Mouse (Mus musculus) ES-CJ7 (cell line): Measurements from ENCODE around the gene Aatk.

Source experiments
- DNase-seq: peaks from one replicate; pipeline ENCODE4 v3.0.0; 2011; ENCODE audit warnings: low read depth, low spot score

Gene Aatk

GRCm38 (mm10) chr11:120026941-120027340 lies 20.0 kb downstream of the Aatk start:
- no peak for DNase-seq

- DNase-seq: peak; percentile 32
Measured at GRCm38 (mm10) chr11:120022841-120023240, 24.1 kb downstream of the Aatk start.

DNA sequence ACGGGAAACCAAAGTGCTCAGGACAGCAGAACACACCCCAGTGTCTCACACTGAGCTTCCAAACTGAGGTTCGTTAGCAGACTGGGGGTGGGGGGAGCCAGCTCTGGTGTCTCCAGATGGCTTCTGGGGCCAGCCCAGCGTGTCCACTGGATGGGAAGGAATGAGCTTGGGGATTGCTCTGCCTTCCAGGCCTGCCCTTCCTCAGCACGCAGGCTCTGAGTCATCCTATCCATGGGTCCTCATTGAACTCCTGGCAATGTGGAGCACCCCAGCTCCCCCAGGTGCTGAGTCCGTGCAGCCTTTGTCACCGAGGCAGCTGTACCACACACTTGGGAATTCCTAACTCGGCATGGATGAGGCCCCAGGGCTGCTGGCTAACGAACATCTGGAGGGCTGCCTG lies 24.8 kb downstream of the Aatk start:
- DNase-seq: no peak

- DNase-seq: no peak
Measured at GRCm38 (mm10) chr11:120021367-120021766, 25.6 kb downstream of the Aatk start.

- no peak for DNase-seq
Measured at GRCm38 (mm10) chr11:120019542-120020440, 27.2 kb downstream of the Aatk start.

GRCm38 (mm10) chr11:120017011-120017410 lies 30.0 kb downstream of the Aatk start:
- DNase-seq: no peak

DNA sequence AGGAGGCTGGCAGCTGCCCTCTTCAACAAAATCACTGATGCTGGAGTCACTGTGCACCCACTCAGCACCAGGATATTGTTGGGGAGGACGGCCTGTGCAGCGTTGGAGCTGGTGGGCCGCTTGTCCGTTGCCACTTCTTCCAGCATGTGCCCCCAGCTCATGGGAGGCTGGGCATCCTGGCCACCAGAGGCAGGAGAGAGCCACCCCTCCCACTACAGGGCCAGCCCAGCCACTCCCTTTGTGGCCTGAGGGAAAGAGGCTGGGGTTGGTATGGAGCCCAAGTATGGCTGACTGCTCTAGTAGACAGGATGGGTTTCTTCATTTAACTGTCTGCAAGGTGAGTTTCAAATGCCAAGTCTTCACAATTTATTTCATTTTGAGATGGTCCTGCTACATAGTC lies 32.2 kb downstream of the Aatk start:
- no peak for DNase-seq

- peak; percentile 93 for DNase-seq
Measured at GRCm38 (mm10) chr11:120013174-120013711, 33.7 kb downstream of the Aatk start.

- no peak for DNase-seq
Measured at GRCm38 (mm10) chr11:120012702-120013101, 34.3 kb downstream of the Aatk start.

DNA sequence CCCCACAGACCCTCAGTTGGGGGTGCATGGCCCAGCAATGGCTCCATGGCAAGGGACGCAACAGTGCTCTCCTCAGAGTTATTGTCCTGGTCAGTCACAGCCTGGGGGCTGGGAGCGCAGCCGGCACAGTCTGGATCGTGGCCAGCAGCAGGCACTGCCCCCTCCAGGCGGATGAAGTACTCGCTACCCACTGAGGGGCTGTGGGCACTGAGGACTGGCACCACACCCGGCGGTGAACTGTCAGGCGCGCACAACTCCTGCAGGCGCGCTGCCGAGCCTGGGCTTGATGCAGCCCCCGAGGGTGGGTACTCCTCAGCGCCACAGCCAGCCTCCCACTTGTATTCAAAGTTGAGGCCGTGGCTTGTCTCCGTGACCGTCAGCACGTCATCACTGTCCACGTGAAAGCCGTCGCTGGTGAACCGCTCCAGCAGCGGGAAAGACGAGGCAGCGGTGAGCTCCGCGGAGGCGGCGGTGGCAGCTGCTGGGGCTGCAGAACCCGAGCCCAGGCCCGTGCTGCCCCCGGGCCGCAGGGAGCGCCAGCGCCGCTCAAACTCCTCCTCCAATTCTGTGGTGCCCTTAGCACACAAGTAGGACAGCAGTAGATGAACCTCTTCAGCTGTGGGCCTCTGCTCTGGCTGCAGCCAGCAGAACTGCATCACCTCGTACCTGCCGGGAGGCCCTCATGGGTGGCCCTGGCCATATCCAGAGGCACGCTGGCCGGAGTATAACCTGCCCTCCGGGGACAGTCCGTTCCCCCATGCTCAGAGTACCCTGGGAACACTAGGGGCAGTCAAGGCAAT lies 35.0 kb downstream of the Aatk start:
- DNase-seq: no peak

DNA sequence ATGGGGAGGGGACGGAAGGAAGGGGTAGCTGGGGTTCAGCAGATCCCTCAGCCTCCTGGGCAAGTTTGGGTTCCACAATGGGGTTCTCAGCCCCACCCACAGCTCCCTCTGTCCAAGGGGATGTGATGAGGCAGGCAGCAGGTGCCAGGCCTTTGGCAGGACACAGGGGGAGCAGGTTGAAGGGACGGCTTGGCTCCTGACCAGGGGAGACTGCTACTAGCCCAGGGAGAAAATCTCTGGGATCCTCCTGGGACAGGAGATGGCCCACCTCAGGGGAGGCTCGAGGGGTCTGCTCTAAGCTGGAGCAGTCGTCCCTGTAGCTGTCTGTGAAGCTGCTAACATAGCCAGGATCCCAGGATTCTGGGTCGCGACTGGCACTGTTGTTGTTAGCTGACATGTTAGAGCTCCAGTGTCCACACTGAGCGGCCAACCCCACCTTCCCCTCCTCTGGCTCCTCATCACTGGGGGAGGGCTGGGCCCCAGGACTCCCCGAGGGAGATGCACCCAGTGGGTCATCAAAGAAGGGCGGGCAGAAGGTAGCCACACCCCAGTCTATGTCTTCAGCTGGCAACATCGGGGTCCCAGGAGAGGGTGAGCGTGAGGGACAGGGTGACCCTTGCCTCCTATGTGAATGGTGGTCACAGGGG lies 35.7 kb downstream of the Aatk start:
- no peak for DNase-seq

- DNase-seq: no peak
Measured at GRCm38 (mm10) chr11:120009937-120010336, 37.0 kb downstream of the Aatk start.

- no peak for DNase-seq
Measured at GRCm38 (mm10) chr11:120008956-120009355, 38.0 kb downstream of the Aatk start.

- DNase-seq: no peak
Measured at GRCm38 (mm10) chr11:120008501-120008900, 38.5 kb downstream of the Aatk start.

GRCm38 (mm10) chr11:120007496-120008080 lies 39.4 kb downstream of the Aatk start:
- no peak for DNase-seq

DNA sequence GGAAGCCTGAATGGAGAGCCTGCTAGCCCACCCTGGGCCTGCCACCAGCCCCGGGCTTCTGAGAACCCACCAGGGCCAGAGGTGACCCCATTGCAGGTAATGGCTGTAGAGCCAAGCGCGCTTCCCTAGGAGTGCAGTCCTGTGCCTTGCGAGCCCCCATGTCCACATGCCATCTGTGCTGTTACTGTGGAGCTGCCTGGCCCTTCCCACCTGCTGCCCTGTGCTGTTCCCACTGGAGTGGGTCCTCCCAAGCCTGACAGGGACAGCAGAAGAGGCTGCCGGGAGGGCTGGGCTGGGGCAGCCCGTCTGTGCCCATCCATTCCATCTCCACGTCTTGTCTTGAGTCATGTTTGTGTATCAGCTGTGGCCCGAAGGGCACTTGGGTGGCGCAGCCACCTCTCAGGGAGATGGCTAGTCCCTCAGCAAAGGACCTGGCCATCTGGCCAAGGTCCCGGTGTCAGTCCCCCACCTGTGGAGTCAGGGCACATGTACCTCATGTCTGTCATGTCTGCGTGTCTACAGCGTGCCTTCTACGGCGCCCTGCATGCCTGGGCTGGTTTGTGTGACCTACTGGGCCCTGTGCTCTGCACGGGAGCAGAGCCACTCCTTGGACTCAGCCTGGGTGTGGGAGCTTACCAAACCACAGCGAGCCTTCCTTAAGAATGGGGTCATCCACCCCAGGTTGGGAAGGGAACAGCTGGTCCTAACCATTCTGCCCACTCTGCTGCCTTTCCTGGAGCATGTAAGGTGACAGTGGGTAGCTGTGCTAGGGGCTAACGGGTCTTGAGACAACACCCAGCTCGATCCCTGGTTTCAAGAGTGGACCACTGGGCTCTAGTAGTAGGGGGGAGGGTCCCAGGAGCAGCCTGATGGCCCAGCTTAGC lies 41.3 kb downstream of the Aatk start:
- no peak for DNase-seq

DNA sequence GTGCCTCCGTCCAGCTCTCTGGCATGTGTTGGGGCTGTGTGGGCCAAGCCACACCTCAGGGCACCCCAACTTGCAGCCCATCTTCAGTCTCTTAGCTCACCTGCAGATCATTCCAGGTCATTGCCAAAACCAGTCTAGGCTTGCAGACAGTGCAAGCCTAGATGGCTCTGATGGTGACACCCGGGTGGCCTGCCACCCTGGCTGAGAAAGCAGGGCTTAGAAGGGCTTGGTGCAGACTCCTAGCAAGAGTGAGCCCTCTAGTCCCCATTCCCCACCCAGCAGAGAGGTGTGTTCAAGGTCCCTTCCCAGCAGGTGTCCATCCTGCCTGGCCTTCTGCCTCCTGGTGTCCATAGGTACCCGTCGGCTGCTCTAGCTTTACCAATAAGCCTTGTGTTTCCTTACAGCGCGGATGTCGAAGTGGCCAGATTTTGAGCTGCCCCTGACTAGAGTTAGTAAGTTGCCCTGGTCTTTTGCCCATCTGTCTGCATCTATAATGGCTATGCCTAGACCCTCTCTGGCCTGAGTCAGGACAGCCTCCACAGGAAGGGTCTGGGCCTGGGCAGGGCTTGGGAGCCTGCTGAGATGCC lies 44.2 kb downstream of the Aatk start:
- DNase-seq: no peak

GRCm38 (mm10) chr11:120002041-120002440 lies 44.9 kb downstream of the Aatk start:
- no peak for DNase-seq

DNA sequence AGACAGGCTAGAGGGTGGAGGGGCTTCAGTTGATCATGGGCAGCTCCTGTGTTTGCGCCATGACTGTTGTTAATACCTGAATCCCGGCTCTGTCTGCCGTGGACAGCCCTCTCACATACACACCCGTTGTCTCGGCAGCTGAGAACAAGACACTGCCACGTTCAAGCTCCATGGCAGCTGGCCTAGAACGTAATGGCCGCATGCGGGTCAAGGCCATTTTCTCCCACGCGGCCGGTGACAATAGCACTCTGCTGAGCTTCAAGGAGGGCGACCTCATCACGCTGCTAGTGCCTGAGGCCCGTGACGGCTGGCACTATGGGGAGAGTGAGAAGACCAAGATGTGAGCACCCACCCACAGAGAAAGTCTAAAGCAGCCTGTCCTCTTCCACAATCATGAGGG lies 49.6 kb downstream of the Aatk start:
- no peak for DNase-seq

DNA sequence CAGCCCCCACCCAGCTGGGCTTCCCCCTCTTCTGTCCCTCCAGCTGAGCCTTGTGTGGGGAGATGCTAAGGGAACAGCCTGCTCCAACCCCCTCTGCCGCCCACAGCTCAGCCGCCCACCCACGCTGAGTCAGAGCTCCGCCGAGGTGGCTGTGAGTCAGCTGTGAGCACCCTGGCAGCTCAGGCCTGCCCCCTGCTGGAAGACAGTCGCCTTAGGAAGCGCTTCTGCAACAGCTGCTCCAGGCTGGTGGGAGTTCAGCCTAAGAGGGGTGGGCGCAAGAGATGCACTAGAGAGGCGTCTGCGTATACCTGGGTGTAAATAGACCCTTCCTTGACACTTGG lies 55.7 kb downstream of the Aatk start:
- peak; percentile 81 for DNase-seq
